Mouse (Mus musculus): Measurements from ENCODE around the gene Ccdc189. TPM values are rescaled to one million over a fixed set of nuclear protein-coding genes. Genes with fewer than 3 reads are reported as not detected.
A peak's percentile ranks its signal among the peaks of the same experiment; 100 is the strongest.

Gene Ccdc189
- polyA plus RNA-seq, 1 experiment, result 16.5 TPM

DNA sequence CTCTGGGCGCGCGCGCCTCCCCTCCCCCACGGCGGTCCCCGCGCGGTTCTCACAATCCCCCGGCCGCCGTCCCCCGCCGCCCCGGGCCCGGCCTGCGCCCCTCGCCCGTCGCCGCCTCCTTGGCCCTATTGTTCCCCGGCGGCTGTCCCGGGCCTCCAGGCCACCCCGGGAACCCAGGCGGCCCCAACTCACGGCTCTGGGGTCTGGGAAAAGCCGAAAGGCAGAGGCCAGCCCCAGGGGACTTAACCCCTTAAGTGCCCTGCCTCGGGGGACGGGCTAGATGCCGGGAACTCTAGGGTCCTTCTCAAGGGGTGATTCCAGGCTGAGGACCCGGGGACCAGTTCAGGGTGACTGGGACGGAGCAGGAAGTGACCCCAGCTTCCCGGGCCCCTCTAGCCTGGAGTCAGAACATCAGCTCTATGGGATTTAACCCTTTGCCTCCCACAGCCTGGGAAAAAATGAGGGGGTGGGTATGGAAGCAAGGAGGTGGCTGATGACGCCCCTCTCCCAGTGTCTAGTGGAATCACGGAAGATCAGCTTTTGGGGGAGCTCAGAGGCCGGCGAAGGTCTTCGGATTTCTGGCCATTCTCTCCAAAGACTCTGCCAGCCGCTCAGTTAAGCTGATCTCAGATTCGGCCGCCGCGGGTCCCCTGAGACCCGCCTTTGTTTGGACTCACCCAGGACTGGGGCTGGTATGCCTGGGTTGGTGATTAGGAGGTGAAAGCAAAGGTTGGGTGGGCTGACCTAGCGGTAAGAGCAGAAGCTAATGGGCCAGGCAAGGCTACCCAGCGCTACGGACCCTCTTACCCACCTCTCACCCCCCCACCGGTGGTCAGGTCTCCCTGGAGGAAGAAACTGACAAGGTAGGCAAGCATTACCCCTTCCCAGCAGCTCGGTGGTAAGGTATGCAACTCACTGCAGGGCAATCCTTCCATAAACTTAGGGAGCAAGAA is 26.8 kb upstream of the Ccdc189 start, which contains the start of gene Zfp629:
TSS of gene Zfp629 (minus strand) at position 907 of the 953 bp plus-strand sequence.
- H3K4me3 ChIP-seq (replicated peaks; ENCODE audit: extremely low read depth, low read depth, low read length), result peak within 1 kb of the TSS; percentile 91
- WGBS, result under 1% methylated on average over 50 of the region's 50 CpGs
- 0 out of 2 replicates have a peak, but pooled peaks cover 7% of the 10 kb centered on the region for H3K4me1 ChIP-seq (ENCODE audit: control insufficient read depth, insufficient read depth, low read length)
- TF ChIP-seq CTCF (IDR thresholded peaks at IDR 0.05; ENCODE audit: insufficient read depth, low read length), result no peak
- TF ChIP-seq POLR2A (IDR thresholded peaks at IDR 0.05; ENCODE audit: borderline replicate concordance, extremely low read depth, low read depth, low read length), result peak; percentile 22; the same call in 1 of the 2 replicates
- DNase-seq, result peak; percentile 73

- DNase-seq, result peak; percentile 56
- H3K4me3 ChIP-seq (replicated peaks; ENCODE audit: extremely low read depth, low read depth, low read length), result peak overlapping the region; percentile 91
- WGBS, result under 1% methylated on average over 32 of the region's 44 CpGs
- H3K4me1 ChIP-seq (ENCODE audit: control insufficient read depth, insufficient read depth, low read length), result 0 out of 2 replicates have a peak, but pooled peaks cover 7% of the 10 kb centered on the region
- no peak for TF ChIP-seq POLR2A (IDR thresholded peaks at IDR 0.05; ENCODE audit: borderline replicate concordance, extremely low read depth, low read depth, low read length)
- no peak for TF ChIP-seq CTCF (IDR thresholded peaks at IDR 0.05; ENCODE audit: insufficient read depth, low read length)
Measured at GRCm38 (mm10) chr7:127614511-127614890, 26.1 kb upstream of the Ccdc189 start.

DNA sequence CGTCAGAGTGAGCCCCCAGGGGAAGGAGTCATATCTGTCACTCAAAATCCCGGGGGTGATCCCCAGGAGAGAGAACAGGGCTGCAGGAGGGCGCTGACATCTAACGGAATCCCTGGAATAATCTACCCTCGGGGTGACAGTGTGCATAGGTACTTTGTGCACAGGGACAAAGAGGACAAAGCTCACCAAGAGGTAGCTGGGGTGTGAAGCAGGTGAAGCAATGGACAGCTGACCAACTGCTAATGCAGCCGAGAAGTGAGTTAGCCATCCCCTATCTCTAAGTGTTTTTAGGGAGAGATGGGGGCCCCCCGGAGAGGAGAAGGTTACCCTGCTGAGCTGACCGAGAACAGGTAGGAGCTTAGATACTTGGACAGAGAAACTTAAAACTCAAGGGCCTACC is 25.7 kb upstream of the Ccdc189 start:
- Histone ChIP-seq H3K4me3 (replicated peaks; ENCODE audit: extremely low read depth, low read depth, low read length) (peak overlapping the region; percentile 91), H3K4me1 (ENCODE audit: control insufficient read depth, insufficient read depth, low read length) (0 out of 2 replicates have a peak, but pooled peaks cover 7% of the 10 kb centered on the region)
- no peak for TF ChIP-seq CTCF (IDR thresholded peaks at IDR 0.05; ENCODE audit: insufficient read depth, low read length)
- no peak for TF ChIP-seq POLR2A (IDR thresholded peaks at IDR 0.05; ENCODE audit: borderline replicate concordance, extremely low read depth, low read depth, low read length)
- no peak for DNase-seq
- 23% methylated on average over 8 of the region's 8 CpGs for WGBS

DNA sequence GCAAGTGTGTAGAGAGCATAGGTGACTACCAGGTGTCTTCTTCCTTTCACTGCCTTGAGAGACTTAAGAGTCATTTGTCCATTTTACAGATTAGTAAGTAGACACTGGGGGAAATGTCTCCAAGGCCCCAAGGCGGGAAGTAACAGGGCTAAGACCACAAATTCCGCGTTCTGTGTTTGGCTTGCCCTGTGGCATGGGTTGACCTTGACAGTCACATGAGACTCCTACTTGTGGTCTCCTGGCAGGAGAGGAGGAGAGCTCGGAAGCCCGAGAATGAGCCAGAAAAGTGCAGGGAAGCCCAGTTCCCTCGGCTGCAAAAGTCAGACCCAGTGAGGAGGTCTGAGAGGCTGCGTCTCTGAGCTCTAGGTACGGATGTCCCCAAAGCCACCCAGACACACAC is 25.1 kb upstream of the Ccdc189 start:
- H3K4me1 ChIP-seq (ENCODE audit: control insufficient read depth, insufficient read depth, low read length), result 0 out of 2 replicates have a peak, but pooled peaks cover 7% of the 10 kb centered on the region
- WGBS, result 79% methylated on average over 8 of the region's 8 CpGs
- TF ChIP-seq CTCF (IDR thresholded peaks at IDR 0.05; ENCODE audit: insufficient read depth, low read length) (no peak), POLR2A (IDR thresholded peaks at IDR 0.05; ENCODE audit: borderline replicate concordance, extremely low read depth, low read depth, low read length) (no peak)
- H3K4me3 ChIP-seq (replicated peaks; ENCODE audit: extremely low read depth, low read depth, low read length), result no peak overlapping the region
- DNase-seq, result no peak

DNA sequence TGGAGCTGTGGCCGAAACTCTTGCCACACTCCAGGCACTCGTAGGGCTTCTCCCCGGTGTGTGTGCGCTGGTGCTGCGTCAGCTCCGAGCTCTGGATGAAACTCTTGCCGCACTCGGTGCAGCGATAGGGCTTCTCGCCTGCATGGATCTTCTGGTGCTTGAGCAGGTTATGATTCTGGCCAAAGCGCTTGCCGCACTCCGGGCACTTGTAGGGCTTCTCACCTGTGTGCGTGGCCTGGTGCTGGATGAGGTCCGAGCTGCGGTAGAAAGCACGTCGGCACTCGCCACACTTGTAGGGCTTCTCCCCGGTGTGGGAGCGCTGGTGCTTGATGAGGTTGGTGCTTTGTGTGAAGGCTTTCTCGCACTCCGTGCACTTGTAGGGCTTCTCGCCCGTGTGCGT is 23.2 kb upstream of the Ccdc189 start:
- WGBS, result 95% methylated on average over 26 of the region's 26 CpGs
- Histone ChIP-seq H3K4me3 (replicated peaks; ENCODE audit: extremely low read depth, low read depth, low read length) (no peak overlapping the region), H3K4me1 (ENCODE audit: control insufficient read depth, insufficient read depth, low read length) (0 out of 2 replicates have a peak, but pooled peaks cover 7% of the 10 kb centered on the region)
- no peak for DNase-seq
- TF ChIP-seq POLR2A (IDR thresholded peaks at IDR 0.05; ENCODE audit: borderline replicate concordance, extremely low read depth, low read depth, low read length), result no peak

DNA sequence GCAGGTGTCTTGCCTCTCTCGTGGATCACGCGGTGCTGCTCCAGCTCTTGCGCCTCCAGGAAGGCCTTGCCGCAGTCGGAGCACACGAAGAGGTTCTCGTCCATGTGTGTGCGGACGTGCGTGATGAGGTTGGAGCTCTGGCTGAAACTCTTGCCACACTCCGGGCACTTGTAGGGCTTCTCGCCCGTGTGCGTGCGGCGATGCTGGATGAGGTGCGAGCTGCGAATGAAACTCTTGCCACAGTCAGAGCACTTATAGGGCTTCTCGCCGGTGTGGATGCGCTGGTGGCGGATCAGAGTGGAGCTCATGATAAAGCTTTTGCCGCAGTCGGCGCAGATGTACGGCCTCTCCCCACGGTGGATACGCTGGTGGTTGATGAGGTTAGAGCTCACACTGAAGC is 22.6 kb upstream of the Ccdc189 start:
- no peak for DNase-seq
- 95% methylated on average over 29 of the region's 29 CpGs for whole genome bisulfite sequencing
- Histone ChIP-seq H3K4me1 (ENCODE audit: control insufficient read depth, insufficient read depth, low read length) (0 out of 2 replicates have a peak, but pooled peaks cover 7% of the 10 kb centered on the region), H3K4me3 (replicated peaks; ENCODE audit: extremely low read depth, low read depth, low read length) (no peak overlapping the region)
- TF ChIP-seq CTCF (IDR thresholded peaks at IDR 0.05; ENCODE audit: insufficient read depth, low read length) (no peak), POLR2A (IDR thresholded peaks at IDR 0.05; ENCODE audit: borderline replicate concordance, extremely low read depth, low read depth, low read length) (no peak)

DNA sequence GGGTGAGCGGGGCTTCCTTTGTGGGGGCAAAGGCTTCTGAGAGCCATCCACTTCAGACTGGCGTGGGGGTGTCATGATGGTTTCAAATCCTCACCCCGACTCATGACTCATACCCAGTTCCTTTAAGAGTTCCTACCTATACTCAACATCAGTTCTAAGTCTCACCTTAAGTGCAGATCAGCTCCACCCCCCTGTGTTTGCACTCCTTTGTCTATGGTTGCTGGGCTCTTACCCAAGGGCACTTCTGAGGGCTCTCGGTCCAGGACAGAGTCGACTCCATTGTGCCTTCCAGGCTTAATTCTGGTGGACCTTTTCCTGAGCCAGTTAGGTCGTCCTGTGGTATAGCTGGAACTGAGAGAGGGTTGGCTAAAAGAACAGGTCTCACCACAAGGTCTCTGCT is 18.8 kb upstream of the Ccdc189 start:
- Histone ChIP-seq H3K4me3 (replicated peaks; ENCODE audit: extremely low read depth, low read depth, low read length) (no peak overlapping the region), H3K4me1 (ENCODE audit: control insufficient read depth, insufficient read depth, low read length) (no peaks in the 10 kb centered on the region)
- TF ChIP-seq CTCF (IDR thresholded peaks at IDR 0.05; ENCODE audit: insufficient read depth, low read length), result no peak
- no peak for TF ChIP-seq POLR2A (IDR thresholded peaks at IDR 0.05; ENCODE audit: borderline replicate concordance, extremely low read depth, low read depth, low read length)
- peak; percentile 56 for DNase-seq
- WGBS, result 62% methylated on average over 6 of the region's 6 CpGs

- 81% methylated on average over 10 of the region's 10 CpGs for WGBS
- Histone ChIP-seq H3K4me1 (ENCODE audit: control insufficient read depth, insufficient read depth, low read length) (no peaks in the 10 kb centered on the region), H3K4me3 (replicated peaks; ENCODE audit: extremely low read depth, low read depth, low read length) (no peak overlapping the region)
- TF ChIP-seq CTCF (IDR thresholded peaks at IDR 0.05; ENCODE audit: insufficient read depth, low read length) (no peak), POLR2A (IDR thresholded peaks at IDR 0.05; ENCODE audit: borderline replicate concordance, extremely low read depth, low read depth, low read length) (no peak)
- no peak for DNase-seq
Measured at GRCm38 (mm10) chr7:127604256-127604655, 15.9 kb upstream of the Ccdc189 start.

- WGBS, result 93% methylated on average over 2 of the region's 2 CpGs
Measured at GRCm38 (mm10) chr7:127602903-127603302, 14.5 kb upstream of the Ccdc189 start.

More at GRCm38 (mm10) chr7:127602903-127603302, 14.5 kb upstream of the Ccdc189 start:
- H3K4me1 ChIP-seq (ENCODE audit: control insufficient read depth, insufficient read depth, low read length), result no peaks in the 10 kb centered on the region
- no peak for DNase-seq
- H3K4me3 ChIP-seq (replicated peaks; ENCODE audit: extremely low read depth, low read depth, low read length), result no peak overlapping the region
- TF ChIP-seq POLR2A (IDR thresholded peaks at IDR 0.05; ENCODE audit: borderline replicate concordance, extremely low read depth, low read depth, low read length), result no peak
- no peak for TF ChIP-seq CTCF (IDR thresholded peaks at IDR 0.05; ENCODE audit: insufficient read depth, low read length)
